Mouse (Mus musculus) hindbrain, embryonic 12.5 days (tissue): ENCODE data around the gene 1700001F09Rik. TPM values are rescaled to one million over a fixed set of nuclear protein-coding genes. Genes with fewer than 3 reads are reported as not detected.
"Not testable (repeated sequence)": the region's sequence is repeated elsewhere in the genome, so short reads cannot be mapped to it uniquely, and the experiment has no call there.

ENCODE experiments used
- ATAC-seq: fragments of 200-750 bp; cut with Nextera tagmentation; 2 replicates; pipeline ENCODE4 v1.8.0; 2017; ENCODE audit warnings: moderate TSS enrichment; ENCODE audit not compliant: low FRiP score
- H3K27ac ChIP-seq: fragments of 300-500 bp; sonication (generic); 2 replicates; pipeline ENCODE4 v1.5.1; 2016; ENCODE audit warnings: mild to moderate bottlenecking
- H3K27me3 ChIP-seq: fragments of 300-500 bp; sonication (generic); 2 replicates; pipeline ENCODE4 v1.6.1; 2016; ENCODE audit warnings: mild to moderate bottlenecking
- H3K36me3 ChIP-seq: fragments of 300-500 bp; sonication (generic); 2 replicates; pipeline ENCODE4 v1.6.1; 2016; ENCODE audit warnings: mild to moderate bottlenecking
- H3K4me1 ChIP-seq: fragments of 300-500 bp; sonication (generic); 2 replicates; pipeline ENCODE4 v1.6.1; 2016
- H3K4me2 ChIP-seq: fragments of 300-500 bp; sonication (generic); replicated peaks from 2 replicates; pipeline ENCODE4 v1.6.1; 2016; ENCODE audit warnings: mild to moderate bottlenecking
- H3K4me3 ChIP-seq: fragments of 300-500 bp; sonication (generic); 2 replicates; pipeline ENCODE4 v1.5.1; 2016; ENCODE audit warnings: mild to moderate bottlenecking
- H3K9ac ChIP-seq: fragments of 300-500 bp; sonication (generic); 2 replicates; pipeline ENCODE4 v1.6.1; 2016; ENCODE audit warnings: mild to moderate bottlenecking, moderate library complexity
- H3K9me3 ChIP-seq: fragments of 300-500 bp; sonication (generic); replicated peaks from 2 replicates; pipeline ENCODE4 v1.6.1; 2016; ENCODE audit warnings: mild to moderate bottlenecking
- WGBS: fragments of 180-500 bp; shearing (Covaris S2); methylation state at CpG from one replicate; pipeline ENCODE4 v1.1.7; 2016; 5-methylcytosine and 5-hydroxymethylcytosine counted together
- polyA plus RNA-seq: library from polyadenylated mRNA; unstranded; fragments of >200 nt; fragmentation: Nextera tagmentation; extraction: Ambion mirVana; gene quantifications from 2 replicates; pipeline ENCODE4 v1.2.1, GENCODE M21; 2016

The 1700001F09Rik gene
- not detected in 2 replicates for polyA plus RNA-seq

GRCm38 (mm10) chr14:43347711-43348110 lies at the start of gene 1700001F09Rik:
Gene 1700001F09Rik (minus strand): TSS chr14:43347811.
- H3K27ac ChIP-seq, H3K9ac ChIP-seq, H3K4me3 ChIP-seq, H3K9me3 ChIP-seq, H3K4me2 ChIP-seq, ATAC-seq, H3K4me1 ChIP-seq, H3K27me3 ChIP-seq, H3K36me3 ChIP-seq: not testable (repeated sequence)

- not testable (repeated sequence) for H3K9ac ChIP-seq, ATAC-seq, H3K27me3 ChIP-seq, H3K4me2 ChIP-seq, H3K27ac ChIP-seq, H3K4me3 ChIP-seq, H3K4me1 ChIP-seq, H3K9me3 ChIP-seq, H3K36me3 ChIP-seq
- WGBS = 90% methylated on average over 11 of the region's 11 CpGs
These were observed 14.1 kb upstream of the 1700001F09Rik start for GRCm38 (mm10) chr14:43361713-43362112.

- not testable (repeated sequence) for ATAC-seq
- 100% methylated on average over 1 of the region's 1 CpGs for WGBS
These were observed 11.6 kb upstream of the 1700001F09Rik start for GRCm38 (mm10) chr14:43359246-43359645.

GRCm38 (mm10) chr14:43357496-43357895 lies 9.9 kb upstream of the 1700001F09Rik start:
- H3K4me1 ChIP-seq, H3K9ac ChIP-seq, H3K27me3 ChIP-seq, H3K9me3 ChIP-seq, H3K4me2 ChIP-seq, H3K36me3 ChIP-seq, H3K27ac ChIP-seq, ATAC-seq, H3K4me3 ChIP-seq: not testable (repeated sequence)

More at GRCm38 (mm10) chr14:43359246-43359645, 11.6 kb upstream of the 1700001F09Rik start:
- H3K27me3 ChIP-seq, H3K4me3 ChIP-seq, H3K4me1 ChIP-seq, H3K36me3 ChIP-seq, H3K4me2 ChIP-seq, H3K9ac ChIP-seq, H3K9me3 ChIP-seq, H3K27ac ChIP-seq: not testable (repeated sequence)

- not testable (repeated sequence) for H3K9me3 ChIP-seq, H3K4me2 ChIP-seq, H3K9ac ChIP-seq, ATAC-seq, H3K4me1 ChIP-seq, H3K27me3 ChIP-seq, H3K27ac ChIP-seq, H3K4me3 ChIP-seq, H3K36me3 ChIP-seq
- WGBS = 89% methylated on average over 2 of the region's 2 CpGs
These were observed 5.3 kb upstream of the 1700001F09Rik start for GRCm38 (mm10) chr14:43352944-43353343.

- not testable (repeated sequence) for H3K9me3 ChIP-seq, H3K4me2 ChIP-seq, H3K9ac ChIP-seq, ATAC-seq, H3K27ac ChIP-seq, H3K4me1 ChIP-seq, H3K4me3 ChIP-seq, H3K36me3 ChIP-seq, H3K27me3 ChIP-seq
- WGBS = 59% methylated on average over 1 of the region's 1 CpGs
These were observed 10.0 kb downstream of the 1700001F09Rik start for GRCm38 (mm10) chr14:43337646-43338045.

GRCm38 (mm10) chr14:43331362-43331880 lies 16.2 kb downstream of the 1700001F09Rik start:
- not testable (repeated sequence) for H3K9ac ChIP-seq, H3K4me1 ChIP-seq, H3K27ac ChIP-seq, H3K9me3 ChIP-seq, H3K36me3 ChIP-seq, H3K27me3 ChIP-seq, H3K4me3 ChIP-seq, ATAC-seq, H3K4me2 ChIP-seq
- WGBS = 93% methylated on average over 11 of the region's 11 CpGs

- not testable (repeated sequence) for H3K9me3 ChIP-seq, ATAC-seq, H3K4me2 ChIP-seq, H3K4me1 ChIP-seq, H3K27ac ChIP-seq, H3K27me3 ChIP-seq, H3K4me3 ChIP-seq, H3K36me3 ChIP-seq, H3K9ac ChIP-seq
- WGBS = 80% methylated on average over 2 of the region's 2 CpGs
These were observed 19.0 kb downstream of the 1700001F09Rik start for GRCm38 (mm10) chr14:43328603-43329002.

GRCm38 (mm10) chr14:43319516-43319915 lies 28.1 kb downstream of the 1700001F09Rik start:
- not testable (repeated sequence) for H3K4me3 ChIP-seq, H3K9me3 ChIP-seq, H3K9ac ChIP-seq, H3K27ac ChIP-seq, H3K36me3 ChIP-seq, H3K27me3 ChIP-seq, H3K4me2 ChIP-seq, H3K4me1 ChIP-seq, ATAC-seq

GRCm38 (mm10) chr14:43293503-43293902 lies 54.1 kb downstream of the 1700001F09Rik start, which contains the start of gene Gm8127:
Gene Gm8127 (minus strand): TSS chr14:43293832.
- 87% methylated on average over 3 of the region's 3 CpGs for WGBS
- not testable (repeated sequence) for ATAC-seq, H3K36me3 ChIP-seq, H3K4me1 ChIP-seq, H3K27me3 ChIP-seq, H3K4me3 ChIP-seq, H3K9me3 ChIP-seq, H3K9ac ChIP-seq, H3K4me2 ChIP-seq, H3K27ac ChIP-seq

Other genes with a start within 250 kb of the 1700001F09Rik start
- not detected in 2 replicates for gene Gm8104, start 247.2 kb downstream of the 1700001F09Rik start, polyA plus RNA-seq
- gene Gm7233, start 167.9 kb downstream of the 1700001F09Rik start, polyA plus RNA-seq = not detected in 2 replicates
- gene Gm8122, start 112.5 kb downstream of the 1700001F09Rik start, polyA plus RNA-seq = not detected in 2 replicates
- not detected in 2 replicates for gene Gm8126, start 89.2 kb downstream of the 1700001F09Rik start, polyA plus RNA-seq
- not detected in 2 replicates for gene Gm9732, start 72.8 kb downstream of the 1700001F09Rik start, polyA plus RNA-seq
- not detected in 2 replicates for gene Gm8127, start 54.0 kb downstream of the 1700001F09Rik start, polyA plus RNA-seq
- not detected in 2 replicates for gene Gm8138, start 68.5 kb upstream of the 1700001F09Rik start, polyA plus RNA-seq
- not detected in 2 replicates for gene Gm5799, start 195.8 kb upstream of the 1700001F09Rik start, polyA plus RNA-seq
- gene Gm17654, start 231.3 kb upstream of the 1700001F09Rik start, polyA plus RNA-seq = not detected in 2 replicates